Mouse (Mus musculus) stomach, postnatal 0 days (tissue): Measurements from ENCODE around the gene Ube2n.

Experiments
- CTCF ChIP-seq: IDR thresholded peaks from 2 replicates; pipeline ENCODE4 v1.5.1; 2016; ENCODE audit warnings: antibody characterized with exemption, low read depth, mild to moderate bottlenecking, moderate library complexity
- EP300 ChIP-seq: optimal IDR thresholded peaks from 2 replicates; pipeline ENCODE3; 2016; ENCODE audit warnings: antibody characterized with exemption

DNA sequence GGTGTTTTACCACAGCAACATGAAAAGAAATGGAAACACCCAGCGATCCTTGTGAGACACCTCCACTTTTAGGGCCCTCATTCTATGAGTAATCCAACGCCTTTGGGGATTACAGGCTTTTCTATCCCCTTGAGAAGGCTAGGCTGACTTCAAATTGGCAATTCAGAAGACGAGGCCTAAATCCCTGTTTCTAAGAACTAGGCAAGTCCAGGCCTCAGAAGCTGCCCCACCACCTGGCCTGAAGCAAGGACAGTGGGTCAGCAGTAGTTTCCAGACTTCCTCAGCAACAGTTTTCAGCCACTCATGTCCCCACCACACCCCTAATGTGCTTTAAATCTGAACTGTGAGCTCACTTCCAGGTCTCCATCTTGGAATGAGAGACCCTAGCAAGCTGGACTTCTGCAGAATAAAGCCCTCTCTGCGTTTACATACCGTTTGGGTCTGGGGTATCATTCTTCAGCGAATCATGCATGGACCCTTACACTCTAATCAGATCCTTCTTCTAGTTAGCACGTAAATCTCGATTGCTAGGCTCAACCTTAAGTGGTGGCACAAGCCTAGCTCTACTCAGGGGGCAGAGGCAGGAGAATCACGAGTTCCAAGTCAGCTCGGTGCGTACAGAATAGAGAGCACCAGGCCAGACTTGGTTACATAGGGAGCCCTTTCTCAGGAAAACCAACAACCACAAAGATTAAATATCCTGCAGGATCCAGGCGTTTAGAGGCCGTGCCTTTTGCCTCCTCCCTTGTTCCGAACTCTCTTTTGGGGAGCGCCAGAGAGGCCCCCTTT lies 983 bp upstream of the Ube2n start:
- TF ChIP-seq CTCF = no peak
- TF ChIP-seq EP300 = no peak
